8 mouse cellular contexts compared by ENCODE assay signal in the genomic region with DNA sequence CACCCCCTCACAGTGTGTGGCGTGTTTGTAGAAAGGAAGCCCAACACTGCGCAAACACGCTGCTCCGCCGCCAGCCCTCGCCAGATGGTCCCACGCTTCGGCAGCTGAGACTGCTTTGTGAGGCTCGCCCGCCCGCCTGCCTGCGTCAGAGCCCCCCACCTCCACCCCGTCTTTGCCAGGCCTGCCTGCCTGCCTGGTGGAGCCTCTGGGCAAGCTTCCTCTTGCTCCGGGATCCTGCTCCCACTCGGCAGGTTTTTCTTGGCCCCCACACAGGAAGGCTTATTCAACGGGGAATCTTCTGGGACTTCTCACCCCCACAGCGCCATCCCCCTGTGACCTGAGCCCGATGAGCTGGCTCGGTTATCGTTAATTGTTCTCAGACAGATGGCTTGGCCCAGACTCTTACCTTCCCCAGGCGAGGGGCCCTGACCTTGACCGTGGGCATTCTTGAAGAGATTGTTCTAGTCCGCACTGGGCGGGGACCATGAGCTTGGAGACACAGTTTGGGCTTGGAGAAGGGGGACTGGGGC. TPM values are rescaled to one million over a fixed set of nuclear protein-coding genes. Genes with fewer than 3 reads are reported as not detected.
DNase-seq lines count a peak whose midpoint lies in the region; ATAC-seq and TF ChIP-seq lines count a peak whose summit lies in the region.

No protein-coding gene starts in this region.

- peaks cover 70% of the 10 kb centered on the region for H3K9me3 ChIP-seq in G1E (replicated peaks)
- no peaks in the 10 kb centered on the region for H3K9me3 ChIP-seq in forebrain, embryonic 14.5 days (replicated peaks; ENCODE audit: control insufficient read depth, low read length)
- no peaks in the 10 kb centered on the region for H3K9me3 ChIP-seq in heart, embryonic 16.5 days (replicated peaks; ENCODE audit: control insufficient read depth, low read length)
- no peaks in the 10 kb centered on the region for H3K9me3 ChIP-seq in liver, embryonic 13.5 days (replicated peaks)

- DNase-seq in G1E (ENCODE audit: low spot score), result no peak
- peak; percentile 87 for DNase-seq in cerebellum, adult 11-12 months
- DNase-seq in forebrain, embryonic 14.5 days (ENCODE audit: low spot score), result peak; percentile 95
- DNase-seq in layer of hippocampus, adult 18-20 months (ENCODE audit: low spot score in 2 of 2), result peak; percentile 94 to 97
- no peak for DNase-seq in liver, embryonic 13.5 days
- peak; percentile 92 for DNase-seq in retina, postnatal 1 day
- DNase-seq in spleen, adult 12 weeks (ENCODE audit: low spot score), result no peak

- peak overlapping the region; percentile 55 for H3K9ac ChIP-seq in forebrain, embryonic 14.5 days (ENCODE audit: low read length)
- peak overlapping the region; percentile 64 for H3K9ac ChIP-seq in heart, embryonic 16.5 days (ENCODE audit: low read length)
- H3K9ac ChIP-seq in liver, embryonic 13.5 days, result no peak overlapping the region

- H3K4me2 ChIP-seq in forebrain, embryonic 14.5 days (ENCODE audit: low read length), result peak overlapping the region; percentile 45
- peak overlapping the region; percentile 59 for H3K4me2 ChIP-seq in heart, embryonic 16.5 days (ENCODE audit: low read depth, low read length)
- peak overlapping the region; percentile 28; the same call in 1 of the 2 replicates for H3K4me2 ChIP-seq in liver, embryonic 13.5 days

- peak overlapping the region; percentile 27; the same call in 1 of the 2 replicates for H3K4me3 ChIP-seq in G1E (ENCODE audit: low read depth, low read length)
- no peak overlapping the region for H3K4me3 ChIP-seq in forebrain, embryonic 14.5 days (ENCODE audit: low read depth, low read length)
- peak overlapping the region; percentile 22; the same call in 1 of the 2 replicates for H3K4me3 ChIP-seq in heart, embryonic 16.5 days (ENCODE audit: low read length)
- H3K4me3 ChIP-seq in liver, embryonic 13.5 days (replicated peaks), result 0 out of 2 replicates have a peak overlapping the region, but pooled peaks have one; percentile 8

- no peaks in the 10 kb centered on the region for H3K4me1 ChIP-seq in G1E (ENCODE audit: insufficient read depth, low read depth, low read length)
- peaks cover 23% of the 10 kb centered on the region for H3K4me1 ChIP-seq in forebrain, embryonic 14.5 days (ENCODE audit: control insufficient read depth, insufficient read depth, low read length)
- peaks cover 8% of the 10 kb centered on the region for H3K4me1 ChIP-seq in heart, embryonic 16.5 days (ENCODE audit: control insufficient read depth, insufficient read depth, low read length)
- H3K4me1 ChIP-seq in liver, embryonic 13.5 days (replicated peaks), result peaks cover 10% of the 10 kb centered on the region

- no peak for TF ChIP-seq CTCF in G1E (IDR thresholded peaks at IDR 0.05; ENCODE audit: low read depth, low read length)

- ATAC-seq in G1E (ENCODE audit: extremely low read depth, insufficient number of reproducible peaks, low FRiP score, poor library complexity, severe bottlenecking), result no peak
- ATAC-seq in forebrain, embryonic 14.5 days, result peak; percentile 96
- peak; percentile 76 for ATAC-seq in heart, embryonic 16.5 days (replicated peaks; ENCODE audit: extremely low read depth, insufficient read depth, low FRiP score)
- no peak for ATAC-seq in liver, embryonic 13.5 days (ENCODE audit: low read depth)

- H3K27ac ChIP-seq in forebrain, embryonic 14.5 days (ENCODE audit: low read depth, low read length), result peak overlapping the region; percentile 92
- H3K27ac ChIP-seq in heart, embryonic 16.5 days (ENCODE audit: low read length), result peak overlapping the region; percentile 47; the same call in 1 of the 2 replicates
- no peak overlapping the region for H3K27ac ChIP-seq in liver, embryonic 13.5 days

- no peaks in the 10 kb centered on the region for H3K27me3 ChIP-seq in G1E (ENCODE audit: insufficient read depth, low read length)
- H3K27me3 ChIP-seq in forebrain, embryonic 14.5 days (replicated peaks; ENCODE audit: control insufficient read depth, insufficient read depth, low read length), result no peaks in the 10 kb centered on the region
- H3K27me3 ChIP-seq in heart, embryonic 16.5 days (ENCODE audit: control insufficient read depth, insufficient read depth, low read length), result no peaks in the 10 kb centered on the region
- peaks cover 27% of the 10 kb centered on the region for H3K27me3 ChIP-seq in liver, embryonic 13.5 days

- 4% methylated on average over 24 of the region's 24 CpGs for WGBS in forebrain, embryonic 14.5 days
- 5% methylated on average over 23 of the region's 24 CpGs for WGBS in heart, embryonic 16.5 days
- WGBS in liver, embryonic 13.5 days (ENCODE audit: insufficient replicate concordance), result 13% methylated on average over 24 of the region's 24 CpGs

- no peaks in the 10 kb centered on the region for H3K36me3 ChIP-seq in G1E (replicated peaks)
- H3K36me3 ChIP-seq in forebrain, embryonic 14.5 days (ENCODE audit: control insufficient read depth, insufficient read depth, low read length), result no peaks in the 10 kb centered on the region
- H3K36me3 ChIP-seq in heart, embryonic 16.5 days (ENCODE audit: control insufficient read depth, insufficient read depth), result no peaks in the 10 kb centered on the region
- H3K36me3 ChIP-seq in liver, embryonic 13.5 days, result no peaks in the 10 kb centered on the region

RNA-seq across cellular contexts. Expression of a gene that starts 37.0 kb away (rescaled TPM):
- total RNA-seq in G1E (2014; fragmentation: Nextera tagmentation), result not detected in 2 replicates
- total RNA-seq in G1E (2017), result not detected in 2 replicates
- polyA plus RNA-seq in G1E (2012), result 0.09 and 0.10 TPM in 2 replicates
- 15.1 and 22.3 TPM in 2 replicates for polyA plus RNA-seq in forebrain, embryonic 14.5 days (2014; fragmentation: Nextera tagmentation; extraction: Ambion mirVana)
- 17.6 and 19.1 TPM in 2 replicates for polyA plus RNA-seq in heart, embryonic 16.5 days (2015; fragmentation: Nextera tagmentation; extraction: Ambion mirVana)
- 100 to 1,000 TPM; 291 to 298 TPM for total RNA-seq in layer of hippocampus, adult 18-20 months (2021)
- polyA plus RNA-seq in liver, embryonic 13.5 days (2015; fragmentation: Nextera tagmentation; extraction: Ambion mirVana), result 3.9 and 4.5 TPM in 2 replicates

Comparison
In these comparisons a context has a peak if more than half of its experiments do, and no peak if none do; other contexts are left out.
1. ATAC-seq: peak in forebrain, embryonic 14.5 days (single experiment) and heart, embryonic 16.5 days (single experiment); none in G1E (single experiment) and liver, embryonic 13.5 days (single experiment).
2. DNase-seq: peak in cerebellum, adult 11-12 months (single experiment), forebrain, embryonic 14.5 days (single experiment), layer of hippocampus, adult 18-20 months (2 of 2) and retina, postnatal 1 day (single experiment); none in G1E (single experiment), liver, embryonic 13.5 days (single experiment) and spleen, adult 12 weeks (single experiment).
3. Peak in every context shown above with its lines, with median percentiles within 50 percentile points of each other: H3K4me2 ChIP-seq.